Mouse (Mus musculus): ENCODE data around the gene Fbn1. TPM values are rescaled to one million over a fixed set of nuclear protein-coding genes. Genes with fewer than 3 reads are reported as not detected.

The Fbn1 gene
- polyA plus RNA-seq, 1 experiment from 2014 or later = 7.8 TPM

GRCm38 (mm10) chr2:125494831-125495812, 12.7 kb downstream of the Fbn1 start:
- H3K9ac ChIP-seq (ENCODE audit: low read length) = no peak overlapping the region
- 87% methylated on average over 20 of the region's 20 CpGs for WGBS
- ATAC-seq (ENCODE audit: insufficient number of reproducible peaks, low FRiP score, low TSS enrichment, low read depth) = no peak
- no peak for DNase-seq (ENCODE audit: low spot score)
- H3K27ac ChIP-seq (replicated peaks; ENCODE audit: low read depth, low read length) = no peak overlapping the region
- H3K4me1 ChIP-seq (ENCODE audit: control insufficient read depth, insufficient read depth, low read length) = no peaks in the 10 kb centered on the region
- peaks cover 15% of the 10 kb centered on the region for H3K27me3 ChIP-seq (ENCODE audit: control insufficient read depth, insufficient read depth, low read length)
- no peak overlapping the region for H3K4me2 ChIP-seq (ENCODE audit: low read depth, severe bottlenecking)
- no peaks in the 10 kb centered on the region for H3K9me3 ChIP-seq (ENCODE audit: control insufficient read depth, low read length)
- no peaks in the 10 kb centered on the region for H3K36me3 ChIP-seq (ENCODE audit: control insufficient read depth, insufficient read depth, low read length)
- H3K4me3 ChIP-seq (ENCODE audit: low read depth, low read length) = no peak overlapping the region

- no peak for ATAC-seq (ENCODE audit: insufficient number of reproducible peaks, low FRiP score, low TSS enrichment, low read depth)
- 93% methylated on average over 2 of the region's 2 CpGs for WGBS
- no peak overlapping the region for H3K9ac ChIP-seq (ENCODE audit: low read length)
- no peak overlapping the region for H3K4me2 ChIP-seq (ENCODE audit: low read depth, severe bottlenecking)
- H3K4me3 ChIP-seq (ENCODE audit: low read depth, low read length) = no peak overlapping the region
- no peaks in the 10 kb centered on the region for H3K9me3 ChIP-seq (ENCODE audit: control insufficient read depth, low read length)
- no peak overlapping the region for H3K27ac ChIP-seq (replicated peaks; ENCODE audit: low read depth, low read length)
- no peaks in the 10 kb centered on the region for H3K36me3 ChIP-seq (ENCODE audit: control insufficient read depth, insufficient read depth, low read length)
- peaks cover 15% of the 10 kb centered on the region for H3K27me3 ChIP-seq (ENCODE audit: control insufficient read depth, insufficient read depth, low read length)
- H3K4me1 ChIP-seq (ENCODE audit: control insufficient read depth, insufficient read depth, low read length) = no peaks in the 10 kb centered on the region
- DNase-seq (ENCODE audit: low spot score) = no peak
Measured at GRCm38 (mm10) chr2:125494291-125494690, 13.5 kb downstream of the Fbn1 start.

GRCm38 (mm10) chr2:125492050-125492900, 15.5 kb downstream of the Fbn1 start:
- WGBS = 31% methylated on average over 15 of the region's 15 CpGs
- H3K4me1 ChIP-seq (ENCODE audit: control insufficient read depth, insufficient read depth, low read length) = no peaks in the 10 kb centered on the region
- H3K4me3 ChIP-seq (ENCODE audit: low read depth, low read length) = no peak overlapping the region
- peaks cover 15% of the 10 kb centered on the region for H3K27me3 ChIP-seq (ENCODE audit: control insufficient read depth, insufficient read depth, low read length)
- H3K36me3 ChIP-seq (ENCODE audit: control insufficient read depth, insufficient read depth, low read length) = no peaks in the 10 kb centered on the region
- ATAC-seq (ENCODE audit: insufficient number of reproducible peaks, low FRiP score, low TSS enrichment, low read depth) (peak; percentile 90), DNase-seq (ENCODE audit: low spot score) (peak; percentile 67)
- H3K9ac ChIP-seq (ENCODE audit: low read length) = no peak overlapping the region
- H3K9me3 ChIP-seq (ENCODE audit: control insufficient read depth, low read length) = no peaks in the 10 kb centered on the region
- no peak overlapping the region for H3K27ac ChIP-seq (replicated peaks; ENCODE audit: low read depth, low read length)
- no peak overlapping the region for H3K4me2 ChIP-seq (ENCODE audit: low read depth, severe bottlenecking)

GRCm38 (mm10) chr2:125489979-125490378, 17.8 kb downstream of the Fbn1 start:
- Histone ChIP-seq H3K9ac (ENCODE audit: low read length) (no peak overlapping the region), H3K27me3 (ENCODE audit: control insufficient read depth, insufficient read depth, low read length) (peaks cover 11% of the 10 kb centered on the region), H3K4me3 (ENCODE audit: low read depth, low read length) (no peak overlapping the region), H3K4me2 (ENCODE audit: low read depth, severe bottlenecking) (no peak overlapping the region), H3K36me3 (ENCODE audit: control insufficient read depth, insufficient read depth, low read length) (no peaks in the 10 kb centered on the region), H3K27ac (replicated peaks; ENCODE audit: low read depth, low read length) (no peak overlapping the region), H3K9me3 (ENCODE audit: control insufficient read depth, low read length) (no peaks in the 10 kb centered on the region), H3K4me1 (ENCODE audit: control insufficient read depth, insufficient read depth, low read length) (no peaks in the 10 kb centered on the region)
- ATAC-seq (ENCODE audit: insufficient number of reproducible peaks, low FRiP score, low TSS enrichment, low read depth) (no peak), DNase-seq (ENCODE audit: low spot score) (no peak)
- WGBS = 100% methylated on average over 1 of the region's 1 CpGs

GRCm38 (mm10) chr2:125484910-125485309, 22.9 kb downstream of the Fbn1 start:
- Histone ChIP-seq H3K4me1 (ENCODE audit: control insufficient read depth, insufficient read depth, low read length) (no peaks in the 10 kb centered on the region), H3K9me3 (ENCODE audit: control insufficient read depth, low read length) (no peaks in the 10 kb centered on the region), H3K4me3 (ENCODE audit: low read depth, low read length) (no peak overlapping the region), H3K27me3 (ENCODE audit: control insufficient read depth, insufficient read depth, low read length) (no peaks in the 10 kb centered on the region), H3K36me3 (ENCODE audit: control insufficient read depth, insufficient read depth, low read length) (no peaks in the 10 kb centered on the region), H3K4me2 (ENCODE audit: low read depth, severe bottlenecking) (no peak overlapping the region), H3K27ac (replicated peaks; ENCODE audit: low read depth, low read length) (no peak overlapping the region), H3K9ac (ENCODE audit: low read length) (no peak overlapping the region)
- 90% methylated on average over 9 of the region's 9 CpGs for WGBS
- ATAC-seq (ENCODE audit: insufficient number of reproducible peaks, low FRiP score, low TSS enrichment, low read depth) (no peak), DNase-seq (ENCODE audit: low spot score) (no peak)

GRCm38 (mm10) chr2:125484164-125484563, 23.6 kb downstream of the Fbn1 start:
- H3K4me2 ChIP-seq (ENCODE audit: low read depth, severe bottlenecking) = no peak overlapping the region
- H3K4me1 ChIP-seq (ENCODE audit: control insufficient read depth, insufficient read depth, low read length) = no peaks in the 10 kb centered on the region
- H3K9ac ChIP-seq (ENCODE audit: low read length) = no peak overlapping the region
- ATAC-seq (ENCODE audit: insufficient number of reproducible peaks, low FRiP score, low TSS enrichment, low read depth) (no peak), DNase-seq (ENCODE audit: low spot score) (no peak)
- no peak overlapping the region for H3K27ac ChIP-seq (replicated peaks; ENCODE audit: low read depth, low read length)
- no peak overlapping the region for H3K4me3 ChIP-seq (ENCODE audit: low read depth, low read length)
- H3K36me3 ChIP-seq (ENCODE audit: control insufficient read depth, insufficient read depth, low read length) = no peaks in the 10 kb centered on the region
- H3K27me3 ChIP-seq (ENCODE audit: control insufficient read depth, insufficient read depth, low read length) = no peaks in the 10 kb centered on the region
- no peaks in the 10 kb centered on the region for H3K9me3 ChIP-seq (ENCODE audit: control insufficient read depth, low read length)

GRCm38 (mm10) chr2:125481531-125482317, 26.1 kb downstream of the Fbn1 start:
- H3K36me3 ChIP-seq (ENCODE audit: control insufficient read depth, insufficient read depth, low read length) = no peaks in the 10 kb centered on the region
- H3K4me1 ChIP-seq (ENCODE audit: control insufficient read depth, insufficient read depth, low read length) = no peaks in the 10 kb centered on the region
- no peaks in the 10 kb centered on the region for H3K27me3 ChIP-seq (ENCODE audit: control insufficient read depth, insufficient read depth, low read length)
- no peaks in the 10 kb centered on the region for H3K9me3 ChIP-seq (ENCODE audit: control insufficient read depth, low read length)
- no peak overlapping the region for H3K9ac ChIP-seq (ENCODE audit: low read length)
- no peak for ATAC-seq (ENCODE audit: insufficient number of reproducible peaks, low FRiP score, low TSS enrichment, low read depth)
- H3K4me2 ChIP-seq (ENCODE audit: low read depth, severe bottlenecking) = no peak overlapping the region
- no peak overlapping the region for H3K27ac ChIP-seq (replicated peaks; ENCODE audit: low read depth, low read length)
- 86% methylated on average over 9 of the region's 9 CpGs for WGBS
- no peak overlapping the region for H3K4me3 ChIP-seq (ENCODE audit: low read depth, low read length)
- no peak for DNase-seq (ENCODE audit: low spot score)

GRCm38 (mm10) chr2:125481116-125481515, 26.7 kb downstream of the Fbn1 start:
- Histone ChIP-seq H3K27ac (replicated peaks; ENCODE audit: low read depth, low read length) (no peak overlapping the region), H3K4me3 (ENCODE audit: low read depth, low read length) (no peak overlapping the region), H3K4me2 (ENCODE audit: low read depth, severe bottlenecking) (no peak overlapping the region), H3K9ac (ENCODE audit: low read length) (no peak overlapping the region), H3K27me3 (ENCODE audit: control insufficient read depth, insufficient read depth, low read length) (no peaks in the 10 kb centered on the region), H3K4me1 (ENCODE audit: control insufficient read depth, insufficient read depth, low read length) (no peaks in the 10 kb centered on the region), H3K36me3 (ENCODE audit: control insufficient read depth, insufficient read depth, low read length) (no peaks in the 10 kb centered on the region), H3K9me3 (ENCODE audit: control insufficient read depth, low read length) (no peaks in the 10 kb centered on the region)
- WGBS = 85% methylated on average over 4 of the region's 4 CpGs
- DNase-seq (ENCODE audit: low spot score) (no peak), ATAC-seq (ENCODE audit: insufficient number of reproducible peaks, low FRiP score, low TSS enrichment, low read depth) (no peak)
